Mouse (Mus musculus) liver, postnatal 0 days (tissue): ENCODE results near the gene Dpf3. TPM values are rescaled to one million over a fixed set of nuclear protein-coding genes. Genes with fewer than 3 reads are reported as not detected.

ENCODE experiments used
- ATAC-seq: fragments of 200-750 bp; cut with Nextera tagmentation; 2 replicates; pipeline ENCODE4 v1.8.0; 2017; ENCODE audit warnings: mild to moderate bottlenecking, moderate library complexity
- DNase-seq: peaks from one replicate; pipeline ENCODE4 v3.0.0-alpha.2; 2016
- H3K27ac ChIP-seq: fragments of 300-500 bp; sonication (generic); 2 replicates; pipeline ENCODE4 v1.5.1; 2014; ENCODE audit warnings: antibody characterized with exemption, moderate library complexity, mild to moderate bottlenecking, low read depth
- H3K27me3 ChIP-seq: fragments of 300-500 bp; sonication (generic); 2 replicates; pipeline ENCODE4 v1.6.1; 2014; ENCODE audit warnings: low read length, control low read depth, mixed read lengths; ENCODE audit not compliant: insufficient read depth
- H3K36me3 ChIP-seq: fragments of 300-500 bp; sonication (generic); replicated peaks from 2 replicates; pipeline ENCODE4 v1.6.1; 2014; ENCODE audit warnings: mild to moderate bottlenecking, control low read depth, low read length, moderate library complexity, mixed read lengths; ENCODE audit not compliant: insufficient read depth
- H3K4me1 ChIP-seq: fragments of 300-500 bp; sonication (generic); 2 replicates; pipeline ENCODE4 v1.6.1; 2014; ENCODE audit warnings: antibody characterized with exemption, mild to moderate bottlenecking, control low read depth; ENCODE audit not compliant: insufficient read depth
- H3K4me2 ChIP-seq: fragments of 300-500 bp; sonication (generic); 2 replicates; pipeline ENCODE4 v1.6.1; 2014; ENCODE audit warnings: low read depth, mild to moderate bottlenecking, low read length, moderate library complexity, mixed read lengths
- H3K4me3 ChIP-seq: fragments of 300-500 bp; sonication (generic); 2 replicates; pipeline ENCODE4 v1.5.1; 2014; ENCODE audit warnings: low read depth, low read length
- H3K9ac ChIP-seq: fragments of 300-500 bp; sonication (generic); replicated peaks from 2 replicates; pipeline ENCODE4 v1.6.1; 2014; ENCODE audit warnings: mild to moderate bottlenecking, moderate library complexity
- H3K9me3 ChIP-seq: fragments of 300-500 bp; sonication (generic); 2 replicates; pipeline ENCODE4 v1.6.1; 2016; ENCODE audit warnings: mild to moderate bottlenecking, control low read depth, low read length, mixed read lengths
- CTCF ChIP-seq: sonication (generic); IDR thresholded peaks from 2 replicates; pipeline ENCODE4 v1.5.1; 2016; ENCODE audit warnings: antibody characterized with exemption, low read depth
- EP300 ChIP-seq: IDR thresholded peaks from 2 replicates; pipeline ENCODE4 v1.6.1; 2016; ENCODE audit warnings: antibody characterized with exemption, low read depth, mild to moderate bottlenecking
- WGBS: fragments of 180-500 bp; shearing (Covaris S2); extraction: QIAGEN DNeasy Blood & Tissue Kit; methylation state at CpG from one replicate; pipeline ENCODE4 v1.1.7; 2014; ENCODE audit not compliant: insufficient replicate concordance; 5-methylcytosine and 5-hydroxymethylcytosine counted together
- polyA plus RNA-seq: library from polyadenylated mRNA; unstranded; fragments of >200 nt; fragmentation: Nextera tagmentation; extraction: Ambion mirVana; gene quantifications from 2 replicates; pipeline ENCODE4 v1.2.1, GENCODE M21; 2015

The Dpf3 gene
- polyA plus RNA-seq, 1 experiment from 2014 or later: 7.5 TPM

DNA sequence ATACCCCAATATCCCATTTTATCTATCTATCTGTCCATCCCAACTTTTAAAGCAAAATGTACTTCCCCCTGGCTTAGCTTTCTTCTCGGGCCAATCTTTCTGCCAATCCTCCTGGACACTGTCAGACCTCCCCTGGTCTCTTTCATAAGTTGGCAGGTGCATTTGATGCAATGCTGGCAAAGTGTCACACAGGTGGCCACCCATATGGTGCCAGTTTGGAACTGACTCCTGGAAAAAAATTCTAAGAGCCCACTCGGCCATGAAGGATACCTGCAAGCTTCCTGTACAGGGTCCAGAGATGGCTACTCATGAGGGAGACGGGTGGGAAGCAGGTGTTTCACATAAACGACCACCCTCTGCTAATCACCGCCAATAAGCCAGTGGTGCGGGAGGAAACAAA lies 307.0 kb downstream of the Dpf3 start:
- H3K4me1 ChIP-seq: no peaks in the 10 kb centered on the region
- no peaks in the 10 kb centered on the region for H3K27me3 ChIP-seq
- no peak overlapping the region for H3K27ac ChIP-seq
- no peak overlapping the region for H3K9ac ChIP-seq
- ATAC-seq (no peak), DNase-seq (no peak)
- no peaks in the 10 kb centered on the region for H3K36me3 ChIP-seq
- H3K9me3 ChIP-seq: no peaks in the 10 kb centered on the region
- WGBS: 70% methylated on average over 6 of the region's 6 CpGs
- no peak for TF ChIP-seq EP300
- no peak for TF ChIP-seq CTCF
- H3K4me3 ChIP-seq: no peak overlapping the region
- no peak overlapping the region for H3K4me2 ChIP-seq

- no peak overlapping the region for H3K9ac ChIP-seq
- 61% methylated on average over 1 of the region's 1 CpGs for WGBS
- no peaks in the 10 kb centered on the region for H3K36me3 ChIP-seq
- no peak overlapping the region for H3K4me3 ChIP-seq
- H3K4me1 ChIP-seq: no peaks in the 10 kb centered on the region
- H3K27me3 ChIP-seq: no peaks in the 10 kb centered on the region
- no peak for DNase-seq
- TF ChIP-seq CTCF (no peak), EP300 (no peak)
- H3K9me3 ChIP-seq: no peaks in the 10 kb centered on the region
- H3K27ac ChIP-seq: no peak overlapping the region
- no peak for ATAC-seq
- H3K4me2 ChIP-seq: no peak overlapping the region
Observed at GRCm38 (mm10) chr12:83179860-83180259, 307.7 kb downstream of the Dpf3 start.

DNA sequence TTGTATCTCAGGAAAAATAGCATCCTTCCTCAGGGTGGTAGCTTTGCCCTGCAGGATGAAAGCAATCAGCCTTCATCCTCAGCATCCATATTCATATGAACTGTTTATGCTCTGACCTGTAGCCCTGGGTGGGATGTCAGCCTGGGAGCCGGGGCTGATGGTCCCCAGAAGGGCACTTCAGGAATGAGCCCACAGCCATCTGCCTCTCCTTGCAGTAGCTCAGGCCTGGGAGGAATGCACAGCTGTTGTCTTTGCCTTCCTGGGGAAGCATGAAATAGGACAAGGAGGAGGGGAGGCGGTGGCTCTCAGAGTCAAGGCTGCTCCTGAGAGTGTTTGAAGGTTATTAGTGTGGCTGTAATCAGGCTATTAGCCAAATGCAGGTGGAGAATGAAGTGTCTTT lies 308.7 kb downstream of the Dpf3 start:
- ATAC-seq: no peak
- Histone ChIP-seq H3K4me3 (no peak overlapping the region), H3K9me3 (no peaks in the 10 kb centered on the region), H3K27ac (no peak overlapping the region), H3K4me1 (no peaks in the 10 kb centered on the region), H3K36me3 (no peaks in the 10 kb centered on the region), H3K9ac (no peak overlapping the region), H3K4me2 (no peak overlapping the region), H3K27me3 (no peaks in the 10 kb centered on the region)
- 82% methylated on average over 2 of the region's 2 CpGs for WGBS
- TF ChIP-seq CTCF (no peak), EP300 (no peak)
- no peak for DNase-seq

DNA sequence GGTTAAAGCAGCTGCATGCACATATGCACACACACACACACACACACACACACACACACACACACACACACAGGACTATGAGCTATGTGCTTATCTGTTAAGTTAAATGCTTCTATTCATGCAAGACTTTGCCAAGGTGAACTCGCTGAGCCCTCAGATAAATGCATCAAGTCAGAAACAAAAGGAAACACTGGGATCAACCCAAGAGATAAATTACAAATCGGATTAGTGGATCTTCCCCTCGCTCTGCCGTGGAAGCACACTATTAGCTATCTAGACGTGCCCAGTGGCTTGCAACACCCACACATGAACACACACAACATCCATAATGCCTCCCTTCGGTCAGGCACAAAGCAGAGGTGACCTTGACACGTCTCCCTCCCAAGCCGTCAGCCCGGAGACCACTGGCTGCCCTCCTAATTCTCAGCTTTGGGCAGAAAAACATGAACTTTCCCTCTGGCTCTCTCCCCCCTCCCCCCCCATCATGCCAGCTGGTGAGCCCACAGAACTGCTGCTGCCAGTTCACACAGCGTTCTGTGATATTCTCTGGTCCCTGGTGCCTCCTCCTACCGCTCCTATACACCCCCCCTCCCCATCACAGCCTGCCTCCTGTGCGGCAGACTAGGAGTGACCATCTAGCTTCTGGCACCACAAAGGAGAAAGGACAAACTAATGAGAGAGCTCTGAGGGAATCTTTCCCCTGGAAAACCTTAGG lies 317.9 kb downstream of the Dpf3 start:
- H3K9me3 ChIP-seq: no peaks in the 10 kb centered on the region
- H3K36me3 ChIP-seq: no peaks in the 10 kb centered on the region
- H3K27ac ChIP-seq: no peak overlapping the region
- no peaks in the 10 kb centered on the region for H3K27me3 ChIP-seq
- H3K4me2 ChIP-seq: no peak overlapping the region
- ATAC-seq (0 out of 2 replicates have a peak, but pooled peaks have one; percentile 15), DNase-seq (peak; percentile 22)
- 34% methylated on average over 12 of the region's 12 CpGs for WGBS
- no peak overlapping the region for H3K9ac ChIP-seq
- peaks cover 12% of the 10 kb centered on the region for H3K4me1 ChIP-seq
- TF ChIP-seq EP300 (no peak), CTCF (no peak)
- no peak overlapping the region for H3K4me3 ChIP-seq

DNA sequence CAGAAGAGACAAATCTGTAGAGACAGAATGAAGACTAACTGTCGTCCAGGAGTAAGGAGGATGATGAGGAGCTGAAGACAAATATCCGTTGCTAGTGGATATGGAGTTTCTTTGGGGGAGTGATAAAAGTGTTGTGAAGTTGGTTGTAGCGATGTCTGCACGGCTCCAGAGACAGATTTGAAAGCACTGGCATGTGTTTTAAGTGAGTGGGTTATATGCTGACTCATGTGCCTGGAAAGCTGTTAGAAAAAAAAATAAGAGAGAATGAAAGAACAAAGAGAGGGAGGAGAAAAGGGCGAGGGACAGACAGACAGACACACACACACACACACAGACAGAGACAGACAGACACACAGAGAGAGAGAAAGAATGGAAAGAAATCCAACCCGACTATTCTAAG lies 319.2 kb downstream of the Dpf3 start:
- Histone ChIP-seq H3K27me3 (no peaks in the 10 kb centered on the region), H3K9me3 (no peaks in the 10 kb centered on the region), H3K4me2 (no peak overlapping the region), H3K27ac (no peak overlapping the region), H3K4me1 (peaks cover 12% of the 10 kb centered on the region), H3K9ac (no peak overlapping the region), H3K36me3 (no peaks in the 10 kb centered on the region), H3K4me3 (no peak overlapping the region)
- TF ChIP-seq CTCF (no peak), EP300 (no peak)
- DNase-seq (no peak), ATAC-seq (no peak)
- WGBS: 65% methylated on average over 6 of the region's 6 CpGs

DNA sequence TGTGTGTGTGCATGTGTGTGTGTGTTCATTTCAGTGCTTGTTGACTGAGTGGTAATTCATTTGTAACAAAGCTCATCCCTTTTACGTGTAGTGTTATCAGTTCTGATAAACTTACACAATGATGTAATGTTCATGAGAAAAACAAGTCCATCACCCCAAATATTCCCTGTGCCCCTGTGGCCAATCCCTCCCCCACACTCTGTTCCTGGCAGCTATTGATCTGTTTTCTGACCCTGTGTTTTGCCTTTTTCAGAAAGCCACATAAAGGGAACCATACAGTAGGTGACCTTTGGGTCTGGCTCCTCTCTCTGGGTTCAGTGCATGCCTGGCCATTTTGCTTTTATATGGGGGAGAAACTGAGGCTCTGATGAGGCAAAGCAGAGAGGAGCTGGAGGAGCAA lies 322.5 kb downstream of the Dpf3 start:
- Histone ChIP-seq H3K9me3 (no peaks in the 10 kb centered on the region), H3K4me1 (peaks cover 12% of the 10 kb centered on the region), H3K9ac (no peak overlapping the region), H3K4me3 (no peak overlapping the region), H3K27ac (peak overlapping the region; percentile 94), H3K4me2 (no peak overlapping the region), H3K36me3 (no peaks in the 10 kb centered on the region), H3K27me3 (no peaks in the 10 kb centered on the region)
- 29% methylated on average over 1 of the region's 1 CpGs for WGBS
- DNase-seq: peak; percentile 58
- peak; percentile 84 for ATAC-seq
- no peak for TF ChIP-seq CTCF
- peak; percentile 72; the same call in 1 of the 2 replicates for TF ChIP-seq EP300

Other genes with a start within 250 kb of the Dpf3 start
- gene Dcaf4, start 32.8 kb upstream of the Dpf3 start, polyA plus RNA-seq: 6.8 and 8.0 TPM in 2 replicates
- gene Zfyve1, start 109.5 kb upstream of the Dpf3 start, polyA plus RNA-seq: 5.5 and 6.4 TPM in 2 replicates
- gene Rbm25, start 143.5 kb upstream of the Dpf3 start, polyA plus RNA-seq: 81.7 and 85.0 TPM in 2 replicates
- 18.2 and 18.6 TPM in 2 replicates for gene Psen1, start 200.4 kb upstream of the Dpf3 start, polyA plus RNA-seq